Mouse (Mus musculus) naive thymus-derived CD4-positive, alpha-beta T cell, adult 2 months (primary cell): ENCODE measurements around the gene Rae1.

Experiments
- DNase-seq: peaks from one replicate; pipeline ENCODE4 v3.0.0-alpha.2; 2011; ENCODE audit warnings: low read depth

The Rae1 gene

DNA sequence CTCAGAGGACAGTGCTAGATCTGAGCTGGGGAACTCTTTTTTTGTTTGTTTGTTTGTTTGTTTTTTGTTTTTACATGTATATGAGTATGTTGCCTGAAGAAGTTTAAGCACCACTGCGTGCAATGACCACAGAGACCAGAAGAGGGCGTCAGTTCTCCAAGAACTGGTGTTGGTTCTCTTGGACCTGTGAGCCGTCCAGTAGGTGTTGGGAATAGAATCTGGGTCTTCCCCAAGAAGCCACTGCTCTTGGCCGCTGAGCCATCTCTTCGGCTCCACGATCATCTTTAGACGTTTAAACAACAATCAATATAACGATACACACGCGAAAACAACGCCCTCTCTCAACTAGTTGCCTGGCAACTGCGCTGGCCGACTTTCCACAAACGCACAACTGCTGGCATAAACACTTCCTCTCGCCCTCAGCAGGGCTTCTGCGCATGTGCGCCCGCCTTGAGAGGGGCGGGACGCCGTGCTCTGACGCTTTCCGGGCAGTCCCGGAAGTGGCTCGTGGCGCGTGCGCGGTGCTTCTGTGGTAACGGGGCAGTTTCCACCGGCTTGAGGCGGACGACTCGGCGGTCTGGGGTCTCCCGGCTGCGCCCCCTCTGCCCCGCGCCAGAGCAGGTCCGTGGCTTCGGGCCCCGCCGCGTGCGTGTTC lies at the start of gene Rae1:
TSS of gene Rae1 (plus strand) at position 488 of the 655 bp plus-strand sequence.
- peak; percentile 100 for DNase-seq

DNA sequence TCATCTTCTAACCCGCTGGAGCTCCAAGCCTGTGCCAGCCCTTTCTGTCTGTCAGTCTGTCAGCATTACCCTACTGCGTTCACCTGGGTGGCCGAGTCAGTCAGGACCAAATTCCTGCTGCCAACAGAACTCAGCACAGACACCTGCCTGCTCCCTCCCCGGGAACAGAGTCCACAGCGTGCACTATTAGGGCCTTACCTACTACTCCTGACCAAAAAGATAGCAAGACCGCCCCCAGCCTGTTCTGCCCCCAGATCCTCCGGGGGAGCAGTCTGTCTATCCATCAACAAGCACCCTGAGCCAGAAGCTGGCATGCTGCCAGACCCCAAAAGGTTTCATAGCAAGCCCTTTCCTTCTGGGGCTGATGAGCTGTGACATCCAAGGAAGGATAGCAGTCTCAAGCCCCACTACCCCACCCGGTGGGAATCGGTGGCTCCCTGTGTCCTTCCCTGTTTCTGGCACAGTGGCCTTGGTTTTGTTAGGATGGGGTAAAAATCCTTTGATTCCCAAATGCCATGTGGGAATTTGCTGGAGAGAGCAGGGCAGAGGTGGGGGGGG lies 49.7 kb upstream of the Rae1 start:
- no peak for DNase-seq

DNA sequence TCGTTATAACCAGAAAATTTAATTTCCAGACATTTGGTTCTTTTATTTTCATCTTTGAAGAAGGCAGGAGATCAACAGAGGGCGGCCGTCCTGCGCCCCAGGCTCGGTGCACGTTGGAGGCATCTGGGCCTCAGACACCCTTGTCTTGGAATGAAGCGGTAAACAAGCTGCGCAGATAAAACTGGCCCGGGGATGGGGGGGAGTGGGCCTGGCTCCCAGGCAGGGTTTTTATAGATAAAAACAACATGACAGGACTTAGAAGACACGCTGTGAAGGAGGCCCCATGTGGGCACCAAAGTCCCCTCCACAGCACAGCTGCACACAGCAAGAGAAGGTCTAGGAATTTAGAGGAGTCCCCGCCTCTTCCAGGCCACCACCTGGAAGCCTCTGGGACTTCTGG lies 49.2 kb upstream of the Rae1 start:
- no peak for DNase-seq

DNA sequence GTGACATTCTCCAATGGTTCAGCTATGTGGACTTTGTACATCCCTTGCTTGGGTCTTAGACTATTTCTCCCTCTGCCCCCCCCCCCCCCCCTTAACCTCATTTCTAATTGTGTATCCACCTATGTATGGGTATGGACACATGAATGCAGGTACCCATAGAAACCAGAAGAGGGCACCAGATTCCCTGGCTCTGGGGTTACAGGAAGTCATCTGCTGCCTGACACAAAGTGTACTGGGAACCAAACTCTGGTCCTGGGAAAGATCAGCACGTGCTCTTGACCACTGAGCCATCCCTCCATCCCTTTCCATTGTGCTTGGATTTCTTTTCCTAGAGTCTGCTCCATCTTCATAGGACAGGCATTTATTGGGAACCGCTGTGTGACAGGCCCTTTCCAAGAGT lies 47.9 kb upstream of the Rae1 start:
- no peak for DNase-seq

DNA sequence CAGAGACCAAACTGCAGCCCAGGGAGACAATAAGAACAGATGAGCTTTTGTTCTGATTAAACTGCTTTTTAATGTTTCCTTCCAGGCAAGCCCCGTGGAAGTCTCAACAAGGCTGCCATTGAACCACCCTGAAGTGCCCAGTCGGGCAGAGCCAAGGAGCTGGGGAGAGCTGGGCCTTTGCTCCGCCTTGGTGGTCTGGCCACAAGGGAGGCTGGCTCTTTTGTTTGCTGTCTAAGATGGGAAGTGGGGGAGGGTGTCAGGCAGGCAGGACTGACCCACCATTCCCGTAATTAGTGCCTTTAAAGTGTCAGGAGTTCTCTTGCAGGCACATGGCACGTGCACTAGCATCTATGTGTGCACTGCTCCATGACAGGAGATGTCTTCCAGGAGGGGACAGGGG lies 41.3 kb upstream of the Rae1 start:
- no peak for DNase-seq

DNA sequence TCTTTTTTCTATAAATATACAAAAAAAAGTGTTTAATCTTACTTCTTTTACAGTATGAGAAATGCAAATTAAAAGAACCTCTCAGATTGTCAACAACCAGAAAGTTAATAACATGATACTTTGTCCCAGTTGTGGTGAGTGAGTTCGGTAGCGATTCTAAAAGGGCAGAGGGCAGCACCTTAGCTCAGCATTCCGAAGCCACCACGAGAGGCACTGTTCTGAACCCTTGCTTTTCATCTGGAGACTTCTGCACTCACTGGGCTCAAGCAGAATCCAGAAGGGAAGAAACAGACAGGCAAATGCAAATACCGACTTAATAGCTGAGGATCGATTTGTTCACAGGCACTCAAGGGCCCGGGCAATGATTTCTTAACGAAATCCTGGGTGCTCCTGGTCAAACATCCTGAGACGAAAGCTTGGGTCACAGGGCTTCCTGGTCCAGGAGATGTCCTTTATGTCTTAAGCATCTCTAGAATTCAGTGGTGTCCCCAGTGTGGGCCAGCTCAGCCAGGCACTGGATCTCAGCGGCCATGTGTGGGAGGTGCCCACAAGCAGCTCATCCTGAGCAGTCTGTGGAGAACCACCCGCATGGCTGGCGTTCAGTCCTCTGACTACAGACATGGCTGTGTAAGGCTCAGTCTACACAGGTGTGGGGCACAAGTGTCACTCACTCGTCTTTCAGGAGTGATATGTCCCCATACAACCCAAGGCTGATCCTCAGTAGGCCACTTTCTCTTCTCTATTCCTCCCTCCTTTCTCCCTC lies 40.7 kb upstream of the Rae1 start:
- DNase-seq = no peak

DNA sequence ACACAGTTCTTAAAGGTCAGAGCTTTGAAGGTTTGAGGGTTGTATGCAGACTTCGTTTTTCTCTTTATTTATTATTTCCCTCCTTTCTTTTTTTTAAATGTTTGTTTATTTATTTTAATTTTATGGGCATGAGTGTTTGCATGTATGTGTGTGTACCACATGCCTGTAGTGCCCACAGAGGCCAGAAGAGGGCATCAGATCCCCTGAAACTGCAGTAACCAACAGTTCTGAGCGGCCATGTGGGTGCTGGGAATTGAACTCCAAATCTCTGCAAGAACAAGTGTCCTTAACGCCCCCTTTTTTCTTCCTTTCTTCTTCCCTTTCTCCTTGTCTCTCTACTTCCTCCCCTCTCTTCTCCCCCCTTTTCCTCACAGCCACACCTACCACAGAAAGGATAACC lies 39.6 kb upstream of the Rae1 start:
- DNase-seq = no peak

DNA sequence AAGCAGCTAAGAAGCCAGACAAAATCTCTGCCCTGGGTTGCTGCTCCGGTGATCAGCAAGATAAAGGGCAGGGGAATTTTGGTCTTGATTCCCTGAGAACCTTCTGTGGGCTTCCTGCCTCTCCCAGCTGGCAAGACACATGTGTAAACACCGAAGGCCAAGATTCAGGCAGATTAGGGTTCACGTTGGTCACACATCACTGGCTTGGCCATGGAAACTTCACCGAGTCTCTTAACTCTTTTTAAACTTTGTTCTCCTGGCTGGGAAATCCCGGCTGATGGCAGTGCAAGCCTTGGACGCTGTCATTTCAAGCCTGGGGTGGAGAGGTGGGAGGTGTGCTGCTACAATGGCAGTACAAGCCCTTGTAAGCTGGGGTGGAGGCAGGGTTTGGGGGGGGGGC lies 38.7 kb upstream of the Rae1 start:
- DNase-seq = no peak

DNA sequence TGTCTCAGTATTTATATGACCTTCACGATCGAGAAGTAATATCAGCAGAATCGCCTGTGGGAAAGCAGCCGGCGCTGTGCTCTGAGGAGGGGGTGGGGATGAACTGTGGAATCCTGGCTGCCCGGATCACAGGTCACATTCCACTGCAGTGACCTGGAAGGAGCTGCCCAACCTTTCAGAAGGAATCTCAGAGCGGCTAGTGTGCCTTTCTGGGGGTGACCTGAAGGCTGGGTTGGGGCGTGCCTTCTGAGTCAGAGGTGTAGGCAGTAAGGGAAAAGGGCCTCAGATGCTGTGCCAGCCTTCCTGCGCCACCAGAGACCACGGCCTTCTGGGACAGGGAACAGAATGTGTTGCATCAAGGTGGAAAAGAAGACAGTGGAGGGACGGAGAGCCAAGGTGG lies 34.7 kb upstream of the Rae1 start:
- no peak for DNase-seq

DNA sequence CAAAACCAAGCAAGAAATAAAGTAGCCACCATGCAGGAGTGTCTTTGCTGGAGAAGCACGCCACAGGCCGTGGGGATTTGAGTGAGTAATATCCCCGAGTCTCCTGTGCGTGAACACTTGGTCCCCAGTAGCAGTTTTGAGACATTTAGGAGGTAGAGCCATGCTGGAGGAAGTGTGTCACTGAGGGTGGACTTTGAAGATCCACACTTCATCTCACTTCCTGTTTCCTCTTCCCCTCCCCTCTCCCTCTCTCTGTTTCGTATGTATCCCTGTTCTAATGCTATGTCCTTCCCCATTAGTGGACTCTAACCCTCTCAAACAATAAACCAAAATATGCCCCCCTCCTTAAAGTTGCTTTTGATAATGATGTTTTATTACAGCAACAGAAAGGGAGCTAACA lies 33.4 kb upstream of the Rae1 start:
- peak; percentile 62 for DNase-seq

DNA sequence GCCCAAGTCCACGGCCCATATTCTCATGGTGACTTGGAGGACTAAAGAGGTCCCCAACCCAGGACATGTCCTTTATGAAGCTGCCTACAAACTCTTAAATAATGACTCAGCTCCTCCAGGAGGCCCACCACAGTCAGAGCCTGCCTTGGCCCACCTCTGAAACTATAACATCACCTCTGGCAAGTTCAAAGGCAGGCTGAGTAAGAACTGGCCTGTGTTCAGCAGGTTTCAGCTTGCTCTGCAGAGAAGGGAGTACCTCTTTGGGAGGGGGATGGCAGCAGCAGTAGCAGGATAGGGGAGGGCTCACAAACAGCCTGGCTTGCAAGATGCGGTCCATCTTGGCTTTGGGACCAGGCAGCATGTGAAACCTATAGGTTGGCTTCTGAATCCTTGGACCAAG lies 28.1 kb upstream of the Rae1 start:
- DNase-seq = no peak

DNA sequence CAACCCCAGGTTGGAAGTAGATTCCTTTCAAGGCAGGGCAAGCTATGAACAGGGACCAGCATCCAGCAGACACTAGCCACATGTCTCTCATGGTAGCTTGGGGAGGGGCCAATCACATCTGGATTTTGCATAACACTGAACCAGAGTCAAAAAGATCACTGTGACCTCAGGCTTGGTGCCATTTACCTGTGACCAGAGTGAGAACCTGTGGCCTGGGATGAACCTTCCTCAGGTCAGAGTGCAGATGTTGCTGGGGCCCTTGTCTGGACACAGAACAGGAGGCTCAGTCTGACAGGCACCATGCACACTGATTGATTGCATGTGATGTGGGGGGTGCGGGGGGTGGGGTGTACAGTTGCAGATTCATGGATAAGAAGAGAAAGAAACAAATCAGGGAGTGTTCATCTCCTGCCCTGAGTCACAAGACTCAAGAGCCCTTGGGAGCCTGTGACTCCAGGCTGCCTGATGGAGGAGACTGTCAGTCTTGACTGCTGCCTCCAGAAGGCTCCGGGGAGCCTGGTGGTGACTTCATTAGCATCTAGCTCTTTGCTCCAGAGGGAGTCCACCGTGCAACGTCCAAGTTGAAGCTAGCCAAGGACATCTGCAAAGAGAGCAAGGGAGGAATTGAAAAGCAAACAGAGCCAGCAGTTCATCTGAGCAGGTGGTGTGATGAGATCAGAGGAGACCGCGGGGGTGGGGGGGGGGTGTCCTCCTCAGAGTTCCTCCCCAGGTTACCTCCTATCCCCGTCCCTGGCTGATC lies 25.9 kb upstream of the Rae1 start:
- DNase-seq = no peak

DNA sequence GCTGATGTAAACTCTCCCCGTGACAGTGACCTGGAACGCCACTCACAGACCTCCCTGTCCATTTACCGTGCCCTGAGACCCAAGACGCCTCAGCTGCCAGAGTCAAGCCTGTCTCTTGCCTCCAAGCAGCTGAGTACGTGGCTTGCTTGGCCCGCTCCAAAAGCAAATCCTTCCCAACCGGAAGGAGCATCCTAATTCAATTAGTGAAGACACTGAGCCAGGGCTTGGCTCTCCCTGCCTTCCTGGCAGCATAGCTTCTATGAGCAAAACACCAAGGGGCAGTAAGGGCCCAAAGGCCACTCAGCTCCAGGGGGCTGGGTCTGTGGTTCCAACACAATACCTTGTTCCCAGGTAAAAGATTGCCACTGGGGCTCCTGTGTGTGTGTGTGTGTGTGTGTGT lies 25.2 kb upstream of the Rae1 start:
- no peak for DNase-seq

DNA sequence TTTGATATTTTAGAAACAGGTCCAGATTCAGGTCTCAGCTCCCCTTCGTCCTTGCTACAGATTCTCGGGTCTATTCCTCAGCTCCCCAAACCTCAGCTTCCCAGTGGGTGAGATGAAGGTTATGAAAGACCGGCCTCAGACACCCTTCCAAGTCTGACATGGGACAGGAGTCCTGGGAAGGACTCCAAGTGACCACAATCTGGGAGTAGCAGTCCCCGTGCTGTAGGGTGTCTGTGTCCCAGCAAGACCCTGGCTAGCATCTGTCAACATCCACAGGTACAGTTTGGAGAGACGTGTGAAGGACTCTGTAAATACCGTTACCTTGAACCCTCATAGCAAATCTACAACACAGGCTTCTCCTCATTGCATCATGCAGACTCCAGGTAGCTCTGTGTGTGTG lies 24.8 kb upstream of the Rae1 start:
- DNase-seq = no peak

DNA sequence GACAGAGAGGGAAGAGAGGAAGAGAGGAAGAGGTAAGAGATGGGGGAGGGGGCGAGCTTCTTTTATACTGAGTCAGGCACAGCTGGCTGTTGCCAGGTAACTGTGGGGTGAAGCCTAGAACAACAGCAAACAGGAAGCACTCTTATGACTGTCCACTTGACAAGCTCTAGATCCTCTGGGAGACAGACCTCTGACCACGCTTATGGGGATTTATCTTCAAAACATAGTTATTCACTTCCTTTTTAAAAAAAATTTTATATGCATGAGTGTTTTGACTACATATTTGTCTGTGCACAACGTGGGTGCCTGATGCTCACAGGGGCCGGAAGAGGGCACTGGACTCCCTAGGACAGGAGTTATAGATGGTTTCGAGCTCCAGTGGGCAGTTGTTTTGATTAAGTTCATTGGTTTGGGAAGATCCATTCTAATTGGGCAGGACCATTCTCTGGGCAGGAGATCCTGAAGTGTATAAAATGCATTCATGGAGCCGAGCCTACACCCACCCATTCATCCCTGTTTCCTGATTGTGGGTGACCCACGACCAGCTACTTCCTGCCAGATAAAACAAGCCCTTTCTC lies 23.2 kb upstream of the Rae1 start:
- peak; percentile 64 for DNase-seq

DNA sequence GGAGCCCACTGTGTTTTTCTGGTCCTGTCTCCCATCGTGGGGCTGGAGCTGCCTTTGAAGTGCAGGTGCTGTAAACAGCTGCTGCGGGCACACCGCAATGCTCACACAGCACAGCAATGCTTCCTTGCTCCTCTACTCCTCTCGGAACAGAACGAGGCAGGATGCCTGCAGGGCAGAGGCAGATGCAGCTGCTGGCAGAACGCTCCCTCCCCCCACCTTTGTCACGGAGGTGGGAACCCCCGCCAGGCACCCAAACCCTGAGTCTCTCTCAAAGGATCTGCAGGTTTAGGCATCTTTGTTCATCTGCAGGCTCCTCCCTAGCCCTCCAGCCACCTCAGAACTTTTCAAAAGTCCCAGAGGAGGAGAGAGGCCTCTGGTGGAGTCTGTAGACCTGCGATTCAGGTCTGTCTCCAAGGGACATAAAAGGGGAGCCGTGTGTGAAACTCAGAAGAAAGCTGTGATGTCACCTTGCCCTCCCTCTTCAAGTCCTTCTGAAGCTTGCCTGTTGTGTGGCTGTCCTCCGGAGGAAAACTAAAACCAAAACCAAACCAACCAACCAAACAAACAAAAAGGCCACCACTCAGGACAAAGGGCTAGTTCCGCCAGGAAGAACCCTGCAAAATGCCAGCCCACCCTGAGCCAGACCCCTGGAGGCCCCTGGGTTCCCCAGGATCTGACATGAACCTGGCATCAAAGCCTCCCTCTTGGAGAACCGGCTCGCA lies 22.3 kb upstream of the Rae1 start, which contains the start of gene Spo11:
TSS of gene Spo11 (plus strand) at position 292 of the 722 bp plus-strand sequence.
- DNase-seq = peak; percentile 87

DNA sequence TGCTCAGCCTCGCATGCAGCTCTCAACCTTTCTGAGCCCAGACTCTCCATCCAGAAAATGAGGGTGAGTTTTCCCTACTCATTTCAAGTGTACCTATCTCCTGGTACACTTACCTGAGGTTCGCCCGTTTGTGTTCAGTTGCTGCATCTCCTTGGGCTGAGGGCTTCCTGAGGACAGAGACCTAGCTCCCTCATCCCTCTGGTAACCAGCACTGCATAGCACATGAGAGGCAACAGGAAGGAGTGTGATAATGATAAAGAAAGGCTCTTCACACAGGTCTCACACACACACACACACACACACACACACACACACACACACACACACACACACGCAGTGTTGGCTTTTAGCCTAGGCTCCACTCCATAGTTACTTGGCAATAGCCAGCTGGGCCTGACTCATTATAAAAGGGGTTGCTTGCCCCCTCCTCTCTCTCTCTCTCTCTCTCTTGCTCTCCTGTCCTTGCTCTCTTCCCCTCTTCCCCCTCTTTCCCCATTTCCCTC lies 21.7 kb upstream of the Rae1 start:
- peak; percentile 74 for DNase-seq

DNA sequence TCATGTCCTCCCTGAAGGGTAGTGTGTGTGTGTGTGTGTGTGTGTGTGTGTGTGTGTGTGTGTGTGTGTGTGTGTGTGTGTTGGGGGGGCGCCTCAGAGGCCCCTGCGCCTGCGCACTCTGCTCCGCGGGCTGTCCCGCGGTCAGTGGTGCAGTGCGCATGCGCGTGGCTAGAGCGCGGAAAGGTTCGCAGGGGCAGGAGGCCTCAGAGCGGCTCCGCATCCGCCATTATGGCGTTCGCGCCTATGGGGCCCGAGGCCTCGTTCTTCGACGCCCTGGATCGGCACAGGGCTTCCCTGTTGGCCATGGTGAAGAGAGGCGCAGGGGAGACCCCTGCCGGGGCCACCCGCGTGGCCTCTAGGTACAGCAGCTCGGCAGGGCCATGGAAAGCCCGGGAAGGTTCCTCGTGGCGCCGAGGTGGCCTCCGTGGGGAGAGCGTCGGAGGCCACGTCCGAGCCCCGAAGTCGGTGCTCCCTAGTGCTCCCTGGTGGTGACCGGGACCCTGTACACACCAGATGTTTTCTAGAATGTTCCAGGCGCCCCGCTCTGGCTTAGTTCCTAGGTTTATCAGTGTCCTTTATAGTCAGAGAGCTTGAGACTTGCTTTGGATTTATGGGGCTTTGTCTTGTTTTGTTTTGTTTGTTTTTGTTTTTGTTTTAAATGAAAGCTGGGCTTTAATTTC lies 20.1 kb upstream of the Rae1 start:
- DNase-seq = no peak

DNA sequence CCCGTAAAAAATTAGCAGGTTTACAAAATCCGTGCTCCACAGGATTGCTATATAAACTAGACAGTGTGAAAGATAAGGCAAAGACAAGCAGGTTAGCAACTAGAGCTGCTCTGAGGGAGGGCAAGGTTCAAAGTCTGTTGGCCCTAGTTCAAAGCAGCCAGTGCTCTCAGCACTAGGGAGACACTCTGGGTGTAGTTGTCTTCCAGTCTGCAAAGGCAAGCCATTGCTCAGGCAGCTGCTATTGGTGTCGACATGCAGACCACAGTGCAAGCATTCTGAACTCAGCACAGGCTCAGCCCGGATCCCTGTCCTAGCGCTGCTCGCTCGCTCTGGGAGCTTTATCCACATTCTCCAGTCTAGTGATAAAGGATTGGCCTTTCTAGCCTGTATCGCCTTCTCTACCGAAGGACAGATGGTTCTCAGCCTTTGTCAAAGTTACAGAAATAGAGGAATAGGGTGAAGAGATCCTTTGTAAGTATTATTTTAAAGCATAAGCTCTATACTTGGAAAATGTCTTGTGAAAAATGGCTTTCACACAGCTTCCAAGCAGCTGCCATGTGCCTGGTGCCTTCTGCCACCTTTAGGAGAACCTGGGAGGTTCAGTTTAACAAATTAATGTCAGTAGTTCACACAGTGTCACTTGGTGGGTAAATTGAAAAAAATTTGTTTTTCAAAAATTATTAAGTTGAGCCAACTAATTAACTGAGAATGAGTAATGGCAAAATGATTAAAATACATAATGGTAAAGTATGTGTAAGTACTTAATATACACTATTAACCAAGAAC lies 16.9 kb upstream of the Rae1 start:
- DNase-seq = no peak

DNA sequence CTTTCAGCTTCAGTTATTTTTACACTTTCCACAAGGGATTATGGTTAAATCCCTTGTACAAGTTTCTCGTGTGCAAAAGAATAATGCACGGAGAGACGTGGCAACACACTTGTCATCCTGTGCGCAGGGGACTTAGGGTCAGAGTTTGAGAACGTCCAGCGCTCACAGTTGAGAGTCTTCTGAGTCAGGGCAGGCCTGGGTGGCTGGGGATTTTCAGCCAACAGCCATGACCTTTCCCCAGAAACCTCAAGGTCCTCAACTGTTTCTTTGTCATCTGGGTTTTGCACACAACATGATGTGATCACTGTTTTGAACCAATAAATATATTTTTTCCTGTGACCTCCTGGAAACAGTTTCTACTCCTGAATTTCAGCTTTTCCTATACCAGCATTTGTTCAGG lies 9.8 kb upstream of the Rae1 start:
- DNase-seq = no peak
